Mouse (Mus musculus): ENCODE measurements at regions not wholly inside any gene's neighbourhood (a gene's known extent, or its start where the extent isn't known, plus 50 kb on each side); places are given as distances from the start of the nearest gene placed in this dataset.

DNA sequence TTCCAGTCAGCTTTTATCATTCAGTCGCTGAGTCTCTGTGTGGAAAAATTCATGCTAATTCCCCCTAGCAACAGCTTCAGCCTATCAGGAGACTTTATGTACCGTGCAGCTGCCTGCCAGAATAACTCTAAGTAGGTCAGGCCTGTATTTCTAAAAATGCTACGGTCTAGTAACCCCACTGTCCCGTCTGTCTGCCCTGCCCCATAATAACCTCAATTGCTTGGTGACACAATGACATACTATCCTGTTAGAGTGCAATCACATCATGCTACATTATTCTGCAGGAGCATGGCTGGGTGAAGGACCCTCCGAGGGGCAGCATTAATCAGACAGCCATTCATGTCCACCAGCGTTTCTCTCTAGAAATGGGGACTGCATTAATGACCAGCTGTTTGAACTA lies 158.9 kb downstream of the Gm11361 start:
- Histone ChIP-seq H3K27ac (ENCODE audit: insufficient read depth, low read depth) (no peak overlapping the region), H3K79me2 (replicated peaks; ENCODE audit: control insufficient read depth, extremely low read depth, insufficient read depth, poor library complexity, severe bottlenecking) (no peaks in the 10 kb centered on the region), H3K4me2 (ENCODE audit: insufficient read depth, low read depth, poor library complexity, severe bottlenecking) (no peak overlapping the region), H3K4me1 (ENCODE audit: control insufficient read depth in 1 of 2, insufficient read depth in 2 of 2) (no peaks in the 10 kb centered on the region; a peak in 1 of 4 replicates), H3K36me3 (replicated peaks in 1 of 2; ENCODE audit: control insufficient read depth in 1 of 2, insufficient read depth in 1 of 2, low read length in 1 of 2) (no peaks in the 10 kb centered on the region), H3K9ac (ENCODE audit: insufficient read depth, low read depth) (no peak overlapping the region), H3K27me3 (replicated peaks) (no peaks in the 10 kb centered on the region), H3K4me3 (replicated peaks in 1 of 3; ENCODE audit: low read depth in 2 of 3, low read length in 2 of 3, poor library complexity in 1 of 3) (no peak overlapping the region), H3K9me3 (replicated peaks; ENCODE audit: low read length) (no peaks in the 10 kb centered on the region)
- TF ChIP-seq CHD2 (IDR thresholded peaks at IDR 0.05; ENCODE audit: low read length) (no peak), CTCF (conservative IDR thresholded peaks at IDR 0.05 in 1 of 2, IDR thresholded peaks at IDR 0.05 in 1 of 2; ENCODE audit: low read depth in 2 of 2, low read length in 2 of 2) (no peak), ETS1 (conservative IDR thresholded peaks at IDR 0.05; ENCODE audit: low read depth, low read length) (no peak), RCOR1 (conservative IDR thresholded peaks at IDR 0.05; ENCODE audit: low read depth, low read length) (no peak), MAX (IDR thresholded peaks at IDR 0.05; ENCODE audit: low read length) (no peak), USF2 (conservative IDR thresholded peaks at IDR 0.05; ENCODE audit: low read depth, low read length) (no peak), ELF1 (IDR thresholded peaks at IDR 0.05; ENCODE audit: low read depth, low read length) (no peak), MAZ (IDR thresholded peaks at IDR 0.05; ENCODE audit: low read depth, low read length) (no peak), JUN (IDR thresholded peaks at IDR 0.05; ENCODE audit: insufficient read depth, low read depth, low read length) (no peak), KAT2A (IDR thresholded peaks at IDR 0.05; ENCODE audit: insufficient replicate concordance, low read length) (no peak), TBP (conservative IDR thresholded peaks at IDR 0.05; ENCODE audit: low read depth, low read length) (no peak), MYC (IDR thresholded peaks at IDR 0.05; ENCODE audit: low read depth, low read length) (no peak), E2F4 (IDR thresholded peaks at IDR 0.05; ENCODE audit: insufficient replicate concordance, low read depth, low read length) (no peak), CHD1 (IDR thresholded peaks at IDR 0.05; ENCODE audit: low read depth, low read length) (no peak), ZKSCAN1 (IDR thresholded peaks at IDR 0.05; ENCODE audit: borderline replicate concordance, low read depth, low read length) (no peak), ZC3H11A (IDR thresholded peaks at IDR 0.05; ENCODE audit: low read depth, low read length) (no peak), ZNF384 (IDR thresholded peaks at IDR 0.05; ENCODE audit: low read depth, low read length) (no peak), MXI1 (IDR thresholded peaks at IDR 0.05; ENCODE audit: low read depth, low read length) (no peak), TCF12 (IDR thresholded peaks at IDR 0.05; ENCODE audit: low read depth, low read length) (no peak)
- DNase-seq (ENCODE audit: extremely low read depth) = peak; percentile 1
- in situ Hi-C loops (cut with MboI; ENCODE audit: low pct_ligation_motif_present, low pct_unique_long_range_greater_than_20kb, low sequenced_read_pairs) = no loop called here
- dilution Hi-C loops (cut with MboI; ENCODE audit: extremely low pct_ligation_motif_present, extremely low pct_unique_long_range_greater_than_20kb, low sequenced_read_pairs) = no loop called here

DNA sequence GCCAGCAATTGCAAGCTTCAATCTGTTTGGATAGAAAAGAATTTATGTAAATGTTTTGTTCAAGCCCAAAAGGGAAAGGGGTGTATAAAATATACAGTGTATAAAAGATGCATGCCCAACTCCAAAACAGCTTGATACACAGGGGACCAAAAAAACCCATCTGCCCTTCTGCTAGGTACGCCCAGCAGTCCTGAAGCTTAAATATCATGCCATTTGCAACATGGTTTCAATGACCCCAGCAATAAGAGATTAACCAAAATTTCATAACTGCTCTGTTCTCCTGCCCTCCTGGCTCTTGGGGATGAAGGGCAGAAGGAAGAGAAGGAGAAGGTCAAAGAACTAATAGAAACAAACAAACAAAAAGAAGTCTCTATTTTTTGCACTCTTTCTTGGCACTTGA lies 158.4 kb downstream of the Gm11361 start:
- in situ Hi-C loops (cut with MboI; ENCODE audit: low pct_ligation_motif_present, low pct_unique_long_range_greater_than_20kb, low sequenced_read_pairs) = no loop called here
- Histone ChIP-seq H3K9me3 (replicated peaks; ENCODE audit: low read length) (no peaks in the 10 kb centered on the region), H3K27ac (ENCODE audit: insufficient read depth, low read depth) (no peak overlapping the region), H3K4me1 (ENCODE audit: control insufficient read depth in 1 of 2, insufficient read depth in 2 of 2) (no peaks in the 10 kb centered on the region; a peak in 1 of 4 replicates), H3K4me3 (replicated peaks in 1 of 3; ENCODE audit: low read depth in 2 of 3, low read length in 2 of 3, poor library complexity in 1 of 3) (no peak overlapping the region), H3K36me3 (replicated peaks in 1 of 2; ENCODE audit: control insufficient read depth in 1 of 2, insufficient read depth in 1 of 2, low read length in 1 of 2) (no peaks in the 10 kb centered on the region), H3K4me2 (ENCODE audit: insufficient read depth, low read depth, poor library complexity, severe bottlenecking) (no peak overlapping the region), H3K27me3 (replicated peaks) (no peaks in the 10 kb centered on the region), H3K9ac (ENCODE audit: insufficient read depth, low read depth) (no peak overlapping the region), H3K79me2 (replicated peaks; ENCODE audit: control insufficient read depth, extremely low read depth, insufficient read depth, poor library complexity, severe bottlenecking) (no peaks in the 10 kb centered on the region)
- no peak for DNase-seq (ENCODE audit: extremely low read depth)
- TF ChIP-seq MYC (IDR thresholded peaks at IDR 0.05; ENCODE audit: low read depth, low read length) = no peak
- no peak for TF ChIP-seq CHD2 (IDR thresholded peaks at IDR 0.05; ENCODE audit: low read length)
- no peak for TF ChIP-seq MXI1 (IDR thresholded peaks at IDR 0.05; ENCODE audit: low read depth, low read length)
- no peak for TF ChIP-seq POLR2A (IDR thresholded peaks at IDR 0.05; ENCODE audit: low read depth, low read length)
- TF ChIP-seq SMC3 (IDR thresholded peaks at IDR 0.05; ENCODE audit: low read depth, low read length) = no peak
- dilution Hi-C loops (cut with MboI; ENCODE audit: extremely low pct_ligation_motif_present, extremely low pct_unique_long_range_greater_than_20kb, low sequenced_read_pairs) = no loop called here

Measured in CH12.LX (cell line).